Mouse (Mus musculus) intestine, embryonic 16.5 days (tissue): Measurements from ENCODE around the gene Slc43a2. TPM values are rescaled to one million over a fixed set of nuclear protein-coding genes. Genes with fewer than 3 reads are reported as not detected.

Source experiments
- ATAC-seq: fragments of 200-750 bp; cut with Nextera tagmentation; 2 replicates; pipeline ENCODE4 v1.8.0; 2017; ENCODE audit warnings: moderate TSS enrichment, moderate library complexity
- H3K27ac ChIP-seq: fragments of 300-500 bp; sonication (generic); 2 replicates; pipeline ENCODE4 v1.5.1; 2014; ENCODE audit warnings: mild to moderate bottlenecking, low read length
- H3K27me3 ChIP-seq: fragments of 300-500 bp; sonication (generic); replicated peaks from 2 replicates; pipeline ENCODE4 v1.6.1; 2014; ENCODE audit warnings: low read length, control low read depth, mixed read lengths; ENCODE audit not compliant: control insufficient read depth, insufficient read depth
- H3K36me3 ChIP-seq: fragments of 300-500 bp; sonication (generic); 2 replicates; pipeline ENCODE4 v1.6.1; 2014; ENCODE audit warnings: low read length, control low read depth; ENCODE audit not compliant: control insufficient read depth, insufficient read depth
- H3K4me1 ChIP-seq: fragments of 300-500 bp; sonication (generic); 2 replicates; pipeline ENCODE4 v1.6.1; 2014; ENCODE audit warnings: low read length, control low read depth, mixed read lengths; ENCODE audit not compliant: control insufficient read depth, insufficient read depth
- H3K4me2 ChIP-seq: fragments of 300-500 bp; sonication (generic); 2 replicates; pipeline ENCODE4 v1.6.1; 2014; ENCODE audit warnings: low read depth, low read length, control low read depth
- H3K4me3 ChIP-seq: fragments of 300-500 bp; sonication (generic); 2 replicates; pipeline ENCODE4 v1.5.1; 2014; ENCODE audit warnings: mild to moderate bottlenecking, low read length
- H3K9ac ChIP-seq: fragments of 300-500 bp; sonication (generic); 2 replicates; pipeline ENCODE4 v1.6.1; 2014; ENCODE audit warnings: low read depth, low read length
- H3K9me3 ChIP-seq: fragments of 300-500 bp; sonication (generic); 2 replicates; pipeline ENCODE4 v1.6.1; 2016; ENCODE audit warnings: low read length, control low read depth; ENCODE audit not compliant: control insufficient read depth
- WGBS: fragments of 180-500 bp; shearing (Covaris S2); extraction: QIAGEN DNeasy Blood & Tissue Kit; methylation state at CpG from one replicate; pipeline ENCODE4 v1.1.7; 2014; 5-methylcytosine and 5-hydroxymethylcytosine counted together
- polyA plus RNA-seq: library from polyadenylated mRNA; unstranded; fragments of >200 nt; fragmentation: Nextera tagmentation; extraction: Ambion mirVana; gene quantifications from 2 replicates; pipeline ENCODE4 v1.2.1, GENCODE M21; 2015

Gene Slc43a2
- polyA plus RNA-seq = 22.0 and 27.7 TPM in 2 replicates

GRCm38 (mm10) chr11:75531469-75532242 lies at the start of gene Slc43a2:
Gene Slc43a2 (plus strand): TSS chr11:75531694.
- Histone ChIP-seq H3K4me3 (peak within 1 kb of the TSS; percentile 72), H3K36me3 (no peaks in the 10 kb centered on the region), H3K27ac (peak within 1 kb of the TSS; percentile 84), H3K4me2 (peak within 1 kb of the TSS; percentile 82), H3K4me1 (peaks cover 17% of the 10 kb centered on the region), H3K9ac (peak within 1 kb of the TSS; percentile 83), H3K9me3 (no peaks in the 10 kb centered on the region), H3K27me3 (no peaks in the 10 kb centered on the region)
- ATAC-seq = peak; percentile 88
- WGBS = under 1% methylated on average over 62 of the region's 62 CpGs

- no peak overlapping the region for H3K4me2 ChIP-seq
- H3K27me3 ChIP-seq = no peaks in the 10 kb centered on the region
- H3K9ac ChIP-seq = no peak overlapping the region
- peaks cover 12% of the 10 kb centered on the region for H3K36me3 ChIP-seq
- peaks cover 6% of the 10 kb centered on the region for H3K4me1 ChIP-seq
- H3K9me3 ChIP-seq = no peaks in the 10 kb centered on the region
- H3K27ac ChIP-seq = no peak overlapping the region
- no peak overlapping the region for H3K4me3 ChIP-seq
- 26% methylated on average over 3 of the region's 3 CpGs for WGBS
- ATAC-seq = peak; percentile 47
Observed at GRCm38 (mm10) chr11:75486192-75486591, 45.3 kb upstream of the Slc43a2 start.

GRCm38 (mm10) chr11:75486601-75487285 lies 44.8 kb upstream of the Slc43a2 start, which contains the start of gene Prpf8:
Gene Prpf8 (plus strand): TSS chr11:75486816.
- peaks cover 6% of the 10 kb centered on the region for H3K4me1 ChIP-seq
- ATAC-seq = peak; percentile 100
- under 1% methylated on average over 52 of the region's 52 CpGs for WGBS

GRCm38 (mm10) chr11:75487496-75487895 lies 44.0 kb upstream of the Slc43a2 start:
- 35% methylated on average over 6 of the region's 6 CpGs for WGBS
- Histone ChIP-seq H3K4me1 (peaks cover 6% of the 10 kb centered on the region), H3K27me3 (no peaks in the 10 kb centered on the region), H3K4me2 (peak overlapping the region; percentile 91), H3K4me3 (peak overlapping the region; percentile 75), H3K9me3 (no peaks in the 10 kb centered on the region), H3K9ac (peak overlapping the region; percentile 96), H3K27ac (no peak overlapping the region), H3K36me3 (peaks cover 24% of the 10 kb centered on the region)
- no peak for ATAC-seq

More at GRCm38 (mm10) chr11:75486601-75487285, 44.8 kb upstream of the Slc43a2 start, which contains the start of gene Prpf8:
- no peaks in the 10 kb centered on the region for H3K27me3 ChIP-seq
- H3K9ac ChIP-seq = peak within 1 kb of the TSS; percentile 96
- H3K4me3 ChIP-seq = peak within 1 kb of the TSS; percentile 75
- no peaks in the 10 kb centered on the region for H3K9me3 ChIP-seq
- H3K36me3 ChIP-seq = peaks cover 16% of the 10 kb centered on the region
- H3K4me2 ChIP-seq = peak within 1 kb of the TSS; percentile 91
- peak within 1 kb of the TSS; percentile 62; the same call in 1 of the 2 replicates for H3K27ac ChIP-seq

GRCm38 (mm10) chr11:75494296-75495049 lies 37.0 kb upstream of the Slc43a2 start:
- H3K27me3 ChIP-seq = no peaks in the 10 kb centered on the region
- H3K4me1 ChIP-seq = no peaks in the 10 kb centered on the region
- no peak for ATAC-seq
- no peak overlapping the region for H3K4me2 ChIP-seq
- no peak overlapping the region for H3K27ac ChIP-seq
- no peak overlapping the region for H3K4me3 ChIP-seq
- no peak overlapping the region for H3K9ac ChIP-seq
- whole genome bisulfite sequencing = 87% methylated on average over 10 of the region's 10 CpGs
- H3K9me3 ChIP-seq = no peaks in the 10 kb centered on the region
- peaks cover 53% of the 10 kb centered on the region for H3K36me3 ChIP-seq

GRCm38 (mm10) chr11:75498126-75498525 lies 33.4 kb upstream of the Slc43a2 start:
- H3K36me3 ChIP-seq = peaks cover 55% of the 10 kb centered on the region
- H3K4me2 ChIP-seq = no peak overlapping the region
- ATAC-seq = no peak
- H3K4me3 ChIP-seq = no peak overlapping the region
- H3K27ac ChIP-seq = no peak overlapping the region
- no peak overlapping the region for H3K9ac ChIP-seq
- no peaks in the 10 kb centered on the region for H3K27me3 ChIP-seq
- H3K9me3 ChIP-seq = no peaks in the 10 kb centered on the region
- 59% methylated on average over 1 of the region's 1 CpGs for WGBS
- H3K4me1 ChIP-seq = no peaks in the 10 kb centered on the region

- peaks cover 19% of the 10 kb centered on the region for H3K36me3 ChIP-seq
- whole genome bisulfite sequencing = 94% methylated on average over 4 of the region's 4 CpGs
- no peaks in the 10 kb centered on the region for H3K27me3 ChIP-seq
- H3K4me2 ChIP-seq = no peak overlapping the region
- peaks cover 19% of the 10 kb centered on the region for H3K4me1 ChIP-seq
- no peak overlapping the region for H3K4me3 ChIP-seq
- H3K27ac ChIP-seq = no peak overlapping the region
- no peak for ATAC-seq
- H3K9ac ChIP-seq = no peak overlapping the region
- H3K9me3 ChIP-seq = no peaks in the 10 kb centered on the region
Observed at GRCm38 (mm10) chr11:75508162-75508561, 23.3 kb upstream of the Slc43a2 start.

GRCm38 (mm10) chr11:75508904-75509303 lies 22.6 kb upstream of the Slc43a2 start:
- H3K4me1 ChIP-seq = peaks cover 19% of the 10 kb centered on the region
- H3K4me3 ChIP-seq = no peak overlapping the region
- H3K4me2 ChIP-seq = no peak overlapping the region
- no peak for ATAC-seq
- H3K27ac ChIP-seq = peak overlapping the region; percentile 92; the same call in 1 of the 2 replicates
- 63% methylated on average over 8 of the region's 8 CpGs for WGBS
- H3K27me3 ChIP-seq = no peaks in the 10 kb centered on the region
- no peaks in the 10 kb centered on the region for H3K9me3 ChIP-seq
- H3K36me3 ChIP-seq = peaks cover 15% of the 10 kb centered on the region
- no peak overlapping the region for H3K9ac ChIP-seq
